Mouse (Mus musculus): ENCODE data around the gene Tmprss9. TPM values are rescaled to one million over a fixed set of nuclear protein-coding genes. Genes with fewer than 3 reads are reported as not detected.

Tmprss9 gene
- polyA plus RNA-seq, 1 experiment from 2014 or later, result 2.0 TPM

DNA sequence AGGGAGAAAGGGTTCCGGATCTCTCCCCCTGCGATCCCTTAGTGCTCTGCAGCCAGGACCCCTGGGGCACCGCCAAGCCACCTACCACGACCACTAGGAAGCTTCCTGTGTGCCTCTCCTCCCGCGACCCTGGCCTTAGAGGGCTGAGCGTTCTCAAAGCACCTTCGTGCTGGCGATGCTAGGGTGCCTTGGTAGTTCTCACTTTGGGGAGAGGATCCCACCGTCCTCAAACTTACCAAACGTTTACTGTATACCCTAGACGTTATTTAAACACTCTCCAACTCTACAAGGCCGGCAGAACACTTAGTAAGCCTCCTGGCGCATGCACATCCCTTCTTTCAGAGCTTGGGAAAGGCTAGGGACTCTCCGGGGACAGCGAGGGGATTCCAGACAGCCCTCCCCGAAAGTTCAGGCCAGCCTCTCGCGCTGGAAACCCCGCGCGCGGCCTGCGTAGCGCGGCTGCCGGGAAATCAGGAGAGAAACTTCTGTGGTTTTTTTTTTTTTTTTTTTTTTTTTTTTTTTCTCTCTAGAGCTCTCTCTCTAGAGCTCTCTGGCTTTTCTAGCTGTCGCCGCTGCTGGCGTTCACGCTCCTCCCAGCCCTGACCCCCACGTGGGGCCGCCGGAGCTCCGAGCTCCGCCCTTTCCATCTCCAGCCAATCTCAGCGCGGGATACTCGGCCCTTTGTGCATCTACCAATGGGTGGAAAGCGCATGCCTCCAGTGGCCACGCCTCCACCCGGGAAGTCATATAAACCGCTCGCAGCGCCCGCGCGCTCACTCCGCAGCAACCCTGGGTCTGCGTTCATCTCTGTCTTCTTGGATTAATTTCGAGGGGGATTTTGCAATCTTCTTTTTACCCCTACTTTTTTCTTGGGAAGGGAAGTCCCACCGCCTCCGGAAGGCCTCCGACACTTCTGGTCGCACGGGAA lies 57.9 kb downstream of the Tmprss9 start, which contains the start of gene Gadd45b:
Gene Gadd45b, plus strand, starts transcription at position 775 of the 928 bp plus-strand sequence.
- Histone ChIP-seq H3K36me3 (ENCODE audit: control insufficient read depth, insufficient read depth, low read length) (no peaks in the 10 kb centered on the region), H3K27me3 (ENCODE audit: control insufficient read depth, insufficient read depth, low read length) (no peaks in the 10 kb centered on the region), H3K4me2 (replicated peaks; ENCODE audit: low read depth) (peak within 1 kb of the TSS; percentile 94), H3K4me3 (ENCODE audit: low read depth, low read length) (peak within 1 kb of the TSS; percentile 81), H3K9ac (ENCODE audit: low read length) (peak within 1 kb of the TSS; percentile 85), H3K4me1 (replicated peaks; ENCODE audit: control insufficient read depth, insufficient read depth) (peaks cover 11% of the 10 kb centered on the region), H3K9me3 (ENCODE audit: control insufficient read depth, low read length) (no peaks in the 10 kb centered on the region), H3K27ac (replicated peaks) (peak within 1 kb of the TSS; percentile 93)
- TF ChIP-seq CTCF (IDR thresholded peaks at IDR 0.05; ENCODE audit: low read depth) (no peak), EP300 (optimal IDR thresholded peaks at IDR 0.05) (no peak)
- DNase-seq (ENCODE audit: low spot score) (peak; percentile 99), ATAC-seq (ENCODE audit: low FRiP score, low TSS enrichment) (peak; percentile 89)
- WGBS, result under 1% methylated on average over 56 of the region's 56 CpGs

DNA sequence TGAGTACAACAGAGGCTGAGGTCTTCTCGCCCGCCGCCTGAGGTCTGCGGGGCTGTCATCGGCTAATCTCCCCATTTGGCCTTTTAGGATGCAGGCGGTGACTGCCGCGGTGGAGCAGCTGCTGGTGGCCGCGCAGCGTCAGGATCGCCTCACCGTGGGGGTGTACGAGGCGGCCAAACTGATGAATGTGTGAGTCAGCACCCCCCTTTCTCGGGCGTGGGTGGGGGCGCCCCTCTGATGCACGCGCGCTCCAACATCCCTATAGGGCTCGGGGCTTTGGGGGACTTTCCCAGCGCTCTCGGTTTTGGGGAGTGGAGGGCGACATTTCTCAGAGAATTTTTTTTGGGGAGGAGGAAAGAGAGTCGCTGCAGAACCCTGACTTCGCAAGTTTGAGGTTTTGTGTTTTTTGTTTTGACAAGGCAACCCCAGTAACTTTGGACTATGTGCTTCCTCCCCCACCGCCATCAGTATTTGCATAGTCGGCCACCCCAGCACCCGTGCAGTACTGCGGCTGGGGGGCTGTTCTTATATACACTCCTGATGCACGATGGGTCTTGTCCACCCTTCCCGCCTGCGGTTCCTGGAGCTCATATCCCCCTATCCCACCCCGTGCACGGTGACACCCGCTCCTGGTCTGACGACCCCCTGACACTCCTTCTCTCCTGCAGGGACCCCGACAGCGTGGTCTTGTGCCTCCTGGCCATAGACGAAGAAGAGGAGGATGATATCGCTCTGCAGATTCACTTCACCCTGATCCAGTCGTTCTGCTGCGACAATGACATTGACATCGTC lies 58.9 kb downstream of the Tmprss9 start:
- ATAC-seq (ENCODE audit: low FRiP score, low TSS enrichment), result no peak
- DNase-seq (ENCODE audit: low spot score), result peak; percentile 54
- 2% methylated on average over 45 of the region's 45 CpGs for WGBS
- H3K4me3 ChIP-seq (ENCODE audit: low read depth, low read length), result peak overlapping the region; percentile 81
- TF ChIP-seq EP300 (optimal IDR thresholded peaks at IDR 0.05) (no peak), CTCF (IDR thresholded peaks at IDR 0.05; ENCODE audit: low read depth) (no peak)
- no peaks in the 10 kb centered on the region for H3K36me3 ChIP-seq (ENCODE audit: control insufficient read depth, insufficient read depth, low read length)
- peak overlapping the region; percentile 94 for H3K4me2 ChIP-seq (replicated peaks; ENCODE audit: low read depth)
- peak overlapping the region; percentile 85 for H3K9ac ChIP-seq (ENCODE audit: low read length)
- H3K27ac ChIP-seq (replicated peaks), result peak overlapping the region; percentile 80
- no peaks in the 10 kb centered on the region for H3K9me3 ChIP-seq (ENCODE audit: control insufficient read depth, low read length)
- H3K4me1 ChIP-seq (replicated peaks; ENCODE audit: control insufficient read depth, insufficient read depth), result peaks cover 11% of the 10 kb centered on the region
- H3K27me3 ChIP-seq (ENCODE audit: control insufficient read depth, insufficient read depth, low read length), result no peaks in the 10 kb centered on the region

DNA sequence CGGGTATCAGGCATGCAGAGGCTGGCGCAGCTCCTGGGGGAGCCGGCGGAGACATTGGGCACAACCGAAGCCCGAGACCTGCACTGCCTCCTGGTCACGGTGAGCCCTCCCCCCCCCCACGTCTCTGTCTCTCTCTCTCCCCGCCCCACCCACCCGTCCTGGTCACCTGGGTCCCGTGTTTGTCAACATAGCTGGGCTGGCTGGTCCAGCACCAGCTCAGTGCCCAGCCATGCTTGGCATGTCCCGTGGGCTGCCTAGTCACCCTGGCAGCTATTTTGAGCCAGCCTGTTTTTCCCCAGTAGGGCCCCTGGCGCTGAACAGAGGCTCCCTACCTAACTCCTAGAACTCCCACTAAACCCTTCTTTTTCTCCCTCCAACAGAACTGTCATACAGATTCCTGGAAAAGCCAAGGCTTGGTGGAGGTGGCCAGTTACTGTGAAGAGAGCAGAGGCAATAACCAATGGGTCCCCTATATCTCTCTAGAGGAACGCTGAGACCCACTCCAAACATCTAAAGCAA lies 59.6 kb downstream of the Tmprss9 start:
- WGBS, result 26% methylated on average over 14 of the region's 14 CpGs
- Histone ChIP-seq H3K36me3 (ENCODE audit: control insufficient read depth, insufficient read depth, low read length) (no peaks in the 10 kb centered on the region), H3K27me3 (ENCODE audit: control insufficient read depth, insufficient read depth, low read length) (no peaks in the 10 kb centered on the region), H3K4me1 (replicated peaks; ENCODE audit: control insufficient read depth, insufficient read depth) (peaks cover 14% of the 10 kb centered on the region), H3K27ac (replicated peaks) (peak overlapping the region; percentile 75; the same call in 1 of the 2 replicates), H3K9ac (ENCODE audit: low read length) (peak overlapping the region; percentile 85), H3K4me2 (replicated peaks; ENCODE audit: low read depth) (peak overlapping the region; percentile 94), H3K9me3 (ENCODE audit: control insufficient read depth, low read length) (no peaks in the 10 kb centered on the region), H3K4me3 (ENCODE audit: low read depth, low read length) (peak overlapping the region; percentile 81)
- DNase-seq (ENCODE audit: low spot score), result peak; percentile 59
- ATAC-seq (ENCODE audit: low FRiP score, low TSS enrichment), result no peak
- no peak for TF ChIP-seq EP300 (optimal IDR thresholded peaks at IDR 0.05)
- no peak for TF ChIP-seq CTCF (IDR thresholded peaks at IDR 0.05; ENCODE audit: low read depth)

DNA sequence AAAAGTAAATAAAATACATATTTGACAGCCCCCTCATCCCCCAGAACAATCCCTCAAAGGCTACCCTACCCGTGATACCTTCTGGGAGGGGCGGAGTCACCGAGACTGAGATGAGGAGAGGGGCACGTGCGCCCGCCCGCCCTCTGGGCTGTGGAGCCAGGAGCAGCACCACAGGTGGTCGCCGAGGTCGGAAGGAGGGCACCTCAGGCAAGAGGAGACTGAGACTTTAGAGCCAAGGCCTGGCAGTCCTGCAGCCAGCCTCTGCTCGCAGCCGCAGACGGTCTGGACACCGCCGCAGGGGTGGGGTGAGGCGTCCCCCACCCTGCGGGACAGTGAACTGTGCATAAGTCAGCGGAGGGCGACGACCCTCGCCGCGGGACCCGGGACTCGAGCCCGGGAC lies 60.0 kb downstream of the Tmprss9 start:
- ATAC-seq (ENCODE audit: low FRiP score, low TSS enrichment), result no peak
- peak overlapping the region; percentile 81 for H3K4me3 ChIP-seq (ENCODE audit: low read depth, low read length)
- no peaks in the 10 kb centered on the region for H3K9me3 ChIP-seq (ENCODE audit: control insufficient read depth, low read length)
- H3K36me3 ChIP-seq (ENCODE audit: control insufficient read depth, insufficient read depth, low read length), result no peaks in the 10 kb centered on the region
- no peaks in the 10 kb centered on the region for H3K27me3 ChIP-seq (ENCODE audit: control insufficient read depth, insufficient read depth, low read length)
- peak overlapping the region; percentile 94 for H3K4me2 ChIP-seq (replicated peaks; ENCODE audit: low read depth)
- peak overlapping the region; percentile 85; the same call in 1 of the 2 replicates for H3K9ac ChIP-seq (ENCODE audit: low read length)
- H3K27ac ChIP-seq (replicated peaks), result peak overlapping the region; percentile 75
- WGBS, result 11% methylated on average over 26 of the region's 26 CpGs
- peaks cover 19% of the 10 kb centered on the region for H3K4me1 ChIP-seq (replicated peaks; ENCODE audit: control insufficient read depth, insufficient read depth)
- TF ChIP-seq EP300 (optimal IDR thresholded peaks at IDR 0.05) (no peak), CTCF (IDR thresholded peaks at IDR 0.05; ENCODE audit: low read depth) (no peak)
- DNase-seq (ENCODE audit: low spot score), result no peak

DNA sequence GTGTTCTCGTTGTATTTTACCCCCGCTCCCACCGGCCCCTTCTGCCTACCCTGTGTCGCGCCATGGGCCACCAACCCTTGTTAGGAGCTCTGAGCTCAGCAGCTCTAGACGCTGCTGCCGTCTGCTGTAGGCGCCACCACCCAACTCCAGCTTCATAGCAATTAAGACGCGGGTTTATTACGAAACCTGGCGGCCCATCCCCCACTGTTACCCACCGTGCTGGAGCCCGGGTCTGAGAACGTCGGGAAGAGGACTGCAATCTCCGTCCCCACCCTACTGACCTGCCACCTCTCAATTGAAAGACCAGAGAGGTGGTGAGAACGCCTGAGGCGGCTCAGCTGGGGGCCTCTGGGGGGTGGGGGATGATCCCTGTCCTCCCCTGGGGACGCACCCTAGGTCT lies 60.6 kb downstream of the Tmprss9 start:
- Histone ChIP-seq H3K9ac (ENCODE audit: low read length) (peak overlapping the region; percentile 85), H3K4me2 (replicated peaks; ENCODE audit: low read depth) (peak overlapping the region; percentile 94), H3K27me3 (ENCODE audit: control insufficient read depth, insufficient read depth, low read length) (no peaks in the 10 kb centered on the region), H3K9me3 (ENCODE audit: control insufficient read depth, low read length) (no peaks in the 10 kb centered on the region), H3K27ac (replicated peaks) (peak overlapping the region; percentile 75), H3K4me3 (ENCODE audit: low read depth, low read length) (peak overlapping the region; percentile 81), H3K4me1 (replicated peaks; ENCODE audit: control insufficient read depth, insufficient read depth) (peaks cover 24% of the 10 kb centered on the region), H3K36me3 (ENCODE audit: control insufficient read depth, insufficient read depth, low read length) (no peaks in the 10 kb centered on the region)
- 6% methylated on average over 20 of the region's 20 CpGs for WGBS
- TF ChIP-seq CTCF (IDR thresholded peaks at IDR 0.05; ENCODE audit: low read depth) (no peak), EP300 (optimal IDR thresholded peaks at IDR 0.05) (no peak)
- no peak for ATAC-seq (ENCODE audit: low FRiP score, low TSS enrichment)
- DNase-seq (ENCODE audit: low spot score), result peak; percentile 55
